Mouse (Mus musculus): Measurements from ENCODE around the gene Olfr767. TPM values are rescaled to one million over a fixed set of nuclear protein-coding genes. Genes with fewer than 3 reads are reported as not detected.
"Not testable (repeated sequence)": the region's sequence is repeated elsewhere in the genome, so short reads cannot be mapped to it uniquely, and the experiment has no call there.

The Olfr767 gene
- polyA plus RNA-seq (2015; fragmentation: Nextera tagmentation; extraction: Ambion mirVana), result not detected in 2 replicates

GRCm38 (mm10) chr10:129082810-129083209 lies at the start of gene Olfr767:
TSS of gene Olfr767 (minus strand) at chr10:129082910.
- H3K4me3 ChIP-seq; ATAC-seq (ENCODE audit: insufficient number of reproducible peaks, insufficient read depth, low FRiP score, low TSS enrichment, low read depth); H3K36me3 ChIP-seq; H3K9ac ChIP-seq; H3K9me3 ChIP-seq; H3K4me1 ChIP-seq; H3K4me2 ChIP-seq; H3K27ac ChIP-seq; H3K27me3 ChIP-seq: not testable (repeated sequence)

DNA sequence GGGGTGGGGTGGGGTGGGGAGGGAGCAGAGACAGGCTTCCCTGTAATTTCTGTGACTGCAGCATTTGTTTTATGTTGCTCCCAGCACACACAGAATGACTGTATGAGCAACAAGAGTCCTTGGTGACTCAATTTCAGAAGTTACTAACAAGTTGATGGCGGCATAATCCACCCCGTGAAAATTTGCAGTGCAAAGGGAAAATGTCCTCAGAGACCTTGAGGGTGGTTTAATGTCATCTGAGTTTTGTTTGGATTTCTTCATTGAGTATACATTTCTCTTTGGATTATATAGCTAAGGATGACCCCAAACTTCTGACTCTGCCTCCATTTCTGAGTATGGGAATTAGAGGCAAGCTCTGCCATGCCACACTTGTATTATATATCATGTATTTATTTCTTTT lies 35.1 kb upstream of the Olfr767 start, which contains the start of gene Olfr769:
Gene Olfr769, minus strand, starts transcription at position 101 of the 400 bp plus-strand sequence.
- no peaks in the 10 kb centered on the region for H3K4me1 ChIP-seq
- no peak for ATAC-seq (ENCODE audit: insufficient number of reproducible peaks, insufficient read depth, low FRiP score, low TSS enrichment, low read depth)
- H3K4me2 ChIP-seq, result no peak within 1 kb of the TSS
- H3K4me3 ChIP-seq, result no peak within 1 kb of the TSS
- H3K9ac ChIP-seq, result no peak within 1 kb of the TSS
- 67% methylated on average over 2 of the region's 2 CpGs for whole genome bisulfite sequencing
- H3K27ac ChIP-seq, result no peak within 1 kb of the TSS
- H3K36me3 ChIP-seq, result no peaks in the 10 kb centered on the region
- no peaks in the 10 kb centered on the region for H3K9me3 ChIP-seq
- no peaks in the 10 kb centered on the region for H3K27me3 ChIP-seq

GRCm38 (mm10) chr10:129115146-129115545 lies 32.4 kb upstream of the Olfr767 start:
- no peak overlapping the region for H3K4me3 ChIP-seq
- no peak overlapping the region for H3K9ac ChIP-seq

DNA sequence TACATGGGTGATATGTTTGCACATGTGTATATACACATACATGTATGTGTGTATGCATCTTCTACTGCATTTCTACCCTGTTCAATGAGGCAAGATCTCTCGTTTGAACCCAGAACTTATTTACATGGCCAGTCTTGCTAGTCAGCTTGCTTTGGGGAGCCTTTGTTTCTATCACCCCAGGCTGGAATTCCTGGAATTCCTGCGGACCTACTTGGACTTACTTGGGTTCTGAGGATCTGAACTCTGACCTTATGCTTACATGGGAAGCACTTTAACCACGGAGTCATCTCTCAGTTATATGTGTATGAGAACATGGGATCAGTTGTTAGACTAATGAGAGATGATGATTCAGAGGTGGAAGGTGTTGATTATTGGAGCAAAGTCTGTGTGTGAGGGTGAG lies 18.5 kb upstream of the Olfr767 start:
- H3K4me2 ChIP-seq, result no peak overlapping the region
- H3K9ac ChIP-seq, result no peak overlapping the region
- no peaks in the 10 kb centered on the region for H3K4me1 ChIP-seq
- WGBS, result 24% methylated on average over 3 of the region's 3 CpGs
- H3K27me3 ChIP-seq, result no peaks in the 10 kb centered on the region
- H3K27ac ChIP-seq, result no peak overlapping the region
- no peaks in the 10 kb centered on the region for H3K9me3 ChIP-seq
- no peak overlapping the region for H3K4me3 ChIP-seq
- no peak for ATAC-seq (ENCODE audit: insufficient number of reproducible peaks, insufficient read depth, low FRiP score, low TSS enrichment, low read depth)
- no peaks in the 10 kb centered on the region for H3K36me3 ChIP-seq

More at GRCm38 (mm10) chr10:129115146-129115545, 32.4 kb upstream of the Olfr767 start:
- Histone ChIP-seq H3K4me2 (no peak overlapping the region), H3K27me3 (no peaks in the 10 kb centered on the region), H3K9me3 (no peaks in the 10 kb centered on the region), H3K4me1 (no peaks in the 10 kb centered on the region), H3K36me3 (no peaks in the 10 kb centered on the region), H3K27ac (no peak overlapping the region)
- ATAC-seq (ENCODE audit: insufficient number of reproducible peaks, insufficient read depth, low FRiP score, low TSS enrichment, low read depth), result no peak
- WGBS, result 88% methylated on average over 3 of the region's 3 CpGs

- no peak within 1 kb of the TSS for H3K4me2 ChIP-seq
Measured at GRCm38 (mm10) chr10:129099275-129099674, 16.6 kb upstream of the Olfr767 start, which contains the start of gene Olfr768. TSS of gene Olfr768 (minus strand) at chr10:129099375.

GRCm38 (mm10) chr10:129068877-129069276 lies 13.8 kb downstream of the Olfr767 start, which contains the start of gene Olfr766-ps1:
TSS of gene Olfr766-ps1 (minus strand) at chr10:129068977.
- no peaks in the 10 kb centered on the region for H3K36me3 ChIP-seq
- WGBS, result 83% methylated on average over 2 of the region's 2 CpGs

More at GRCm38 (mm10) chr10:129099275-129099674, 16.6 kb upstream of the Olfr767 start, which contains the start of gene Olfr768:
- no peak for ATAC-seq (ENCODE audit: insufficient number of reproducible peaks, insufficient read depth, low FRiP score, low TSS enrichment, low read depth)
- no peaks in the 10 kb centered on the region for H3K36me3 ChIP-seq
- H3K27ac ChIP-seq, result no peak within 1 kb of the TSS
- H3K4me1 ChIP-seq, result no peaks in the 10 kb centered on the region
- H3K9me3 ChIP-seq, result no peaks in the 10 kb centered on the region
- H3K9ac ChIP-seq, result no peak within 1 kb of the TSS
- WGBS, result 73% methylated on average over 1 of the region's 1 CpGs
- no peaks in the 10 kb centered on the region for H3K27me3 ChIP-seq
- H3K4me3 ChIP-seq, result no peak within 1 kb of the TSS

DNA sequence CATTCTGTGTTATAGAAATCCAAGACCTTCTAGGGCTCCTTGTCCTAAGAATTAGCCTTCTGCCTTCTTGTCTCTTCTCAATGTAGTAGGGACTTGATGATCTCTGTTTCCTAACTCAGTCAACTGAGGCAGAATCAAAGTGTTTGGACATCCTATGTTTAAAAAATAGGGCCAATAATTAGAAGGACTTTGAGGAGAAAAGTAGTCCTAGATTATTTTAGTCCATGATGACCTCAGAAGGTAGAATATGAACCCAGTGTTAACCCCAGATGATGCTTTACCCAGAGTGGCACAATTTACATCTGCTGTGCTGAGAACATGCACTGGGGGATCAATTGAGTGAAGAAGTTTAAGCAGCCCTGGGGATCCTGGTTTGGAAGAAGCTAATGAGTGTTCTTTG lies 32.8 kb downstream of the Olfr767 start, which contains the start of gene Olfr765:
Gene Olfr765, minus strand, starts transcription at position 101 of the 400 bp plus-strand sequence.
- H3K36me3 ChIP-seq; H3K9me3 ChIP-seq; H3K9ac ChIP-seq; H3K27me3 ChIP-seq; H3K4me2 ChIP-seq; H3K27ac ChIP-seq; ATAC-seq (ENCODE audit: insufficient number of reproducible peaks, insufficient read depth, low FRiP score, low TSS enrichment, low read depth); H3K4me3 ChIP-seq; H3K4me1 ChIP-seq: not testable (repeated sequence)

More at GRCm38 (mm10) chr10:129068877-129069276, 13.8 kb downstream of the Olfr767 start, which contains the start of gene Olfr766-ps1:
- H3K27ac ChIP-seq, result no peak within 1 kb of the TSS
- no peaks in the 10 kb centered on the region for H3K27me3 ChIP-seq
- H3K9me3 ChIP-seq, result no peaks in the 10 kb centered on the region
- no peak for ATAC-seq (ENCODE audit: insufficient number of reproducible peaks, insufficient read depth, low FRiP score, low TSS enrichment, low read depth)
- no peaks in the 10 kb centered on the region for H3K4me1 ChIP-seq
- H3K9ac ChIP-seq, result no peak within 1 kb of the TSS
- no peak within 1 kb of the TSS for H3K4me3 ChIP-seq
- H3K4me2 ChIP-seq, result no peak within 1 kb of the TSS

DNA sequence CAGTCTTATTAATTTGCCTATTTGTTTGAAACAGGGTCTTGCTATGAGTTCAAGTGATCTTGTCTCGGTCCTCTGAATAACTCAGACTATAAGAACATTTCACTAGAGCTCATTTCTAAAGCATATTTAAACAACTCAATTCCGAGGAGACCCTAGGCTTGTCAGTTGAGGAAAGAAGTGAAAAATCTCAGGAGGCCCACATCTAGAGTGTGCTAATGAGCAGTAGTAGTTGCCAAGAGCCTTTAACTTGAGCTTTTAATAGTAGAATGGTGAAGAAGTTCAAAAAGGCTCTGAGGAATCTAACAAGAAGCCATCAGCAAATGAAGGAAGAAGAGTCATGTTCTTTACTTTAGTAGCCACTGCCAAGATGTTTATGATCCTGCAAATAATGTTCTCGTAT lies 42.9 kb downstream of the Olfr767 start, which contains the start of gene Olfr764-ps1:
Gene Olfr764-ps1, minus strand, starts transcription at position 101 of the 400 bp plus-strand sequence.
- Histone ChIP-seq H3K9ac (no peak within 1 kb of the TSS), H3K4me2 (no peak within 1 kb of the TSS), H3K4me1 (no peaks in the 10 kb centered on the region), H3K27me3 (no peaks in the 10 kb centered on the region), H3K9me3 (no peaks in the 10 kb centered on the region), H3K36me3 (no peaks in the 10 kb centered on the region), H3K27ac (no peak within 1 kb of the TSS), H3K4me3 (no peak within 1 kb of the TSS)
- WGBS, result 79% methylated on average over 3 of the region's 3 CpGs
- no peak for ATAC-seq (ENCODE audit: insufficient number of reproducible peaks, insufficient read depth, low FRiP score, low TSS enrichment, low read depth)

- 83% methylated on average over 2 of the region's 2 CpGs for WGBS
- Histone ChIP-seq H3K9me3 (no peaks in the 10 kb centered on the region), H3K36me3 (no peaks in the 10 kb centered on the region), H3K4me1 (no peaks in the 10 kb centered on the region), H3K9ac (no peak overlapping the region), H3K4me3 (no peak overlapping the region), H3K4me2 (no peak overlapping the region), H3K27ac (no peak overlapping the region), H3K27me3 (no peaks in the 10 kb centered on the region)
- ATAC-seq (ENCODE audit: insufficient number of reproducible peaks, insufficient read depth, low FRiP score, low TSS enrichment, low read depth), result no peak
Measured at GRCm38 (mm10) chr10:129028343-129028742, 54.4 kb downstream of the Olfr767 start.

GRCm38 (mm10) chr10:129026018-129026662 lies 56.6 kb downstream of the Olfr767 start:
- H3K27ac ChIP-seq, result no peak overlapping the region
- 64% methylated on average over 3 of the region's 3 CpGs for WGBS
- H3K27me3 ChIP-seq, result no peaks in the 10 kb centered on the region
- no peak overlapping the region for H3K9ac ChIP-seq
- ATAC-seq (ENCODE audit: insufficient number of reproducible peaks, insufficient read depth, low FRiP score, low TSS enrichment, low read depth), result 0 out of 2 replicates have a peak, but pooled peaks have one; percentile 15
- no peaks in the 10 kb centered on the region for H3K4me1 ChIP-seq
- H3K9me3 ChIP-seq, result no peaks in the 10 kb centered on the region
- H3K4me2 ChIP-seq, result no peak overlapping the region
- H3K36me3 ChIP-seq, result no peaks in the 10 kb centered on the region
- no peak overlapping the region for H3K4me3 ChIP-seq
